Mouse (Mus musculus) ES-Bruce4 (cell line): ENCODE results near the gene Raf1.

Experiments used
- CTCF ChIP-seq: IDR thresholded peaks from one replicate; pipeline ENCODE4 v1.8.1; 2011; ENCODE audit warnings: low read depth, low read length
- EP300 ChIP-seq: IDR thresholded peaks from 2 replicates; pipeline ENCODE4 v1.6.1; 2011; ENCODE audit warnings: low read depth, low read length; ENCODE audit not compliant: insufficient read depth
- POLR2A ChIP-seq: IDR thresholded peaks from one replicate; pipeline ENCODE4 v1.8.1; 2011; ENCODE audit warnings: low read length; ENCODE audit not compliant: insufficient read depth

DNA sequence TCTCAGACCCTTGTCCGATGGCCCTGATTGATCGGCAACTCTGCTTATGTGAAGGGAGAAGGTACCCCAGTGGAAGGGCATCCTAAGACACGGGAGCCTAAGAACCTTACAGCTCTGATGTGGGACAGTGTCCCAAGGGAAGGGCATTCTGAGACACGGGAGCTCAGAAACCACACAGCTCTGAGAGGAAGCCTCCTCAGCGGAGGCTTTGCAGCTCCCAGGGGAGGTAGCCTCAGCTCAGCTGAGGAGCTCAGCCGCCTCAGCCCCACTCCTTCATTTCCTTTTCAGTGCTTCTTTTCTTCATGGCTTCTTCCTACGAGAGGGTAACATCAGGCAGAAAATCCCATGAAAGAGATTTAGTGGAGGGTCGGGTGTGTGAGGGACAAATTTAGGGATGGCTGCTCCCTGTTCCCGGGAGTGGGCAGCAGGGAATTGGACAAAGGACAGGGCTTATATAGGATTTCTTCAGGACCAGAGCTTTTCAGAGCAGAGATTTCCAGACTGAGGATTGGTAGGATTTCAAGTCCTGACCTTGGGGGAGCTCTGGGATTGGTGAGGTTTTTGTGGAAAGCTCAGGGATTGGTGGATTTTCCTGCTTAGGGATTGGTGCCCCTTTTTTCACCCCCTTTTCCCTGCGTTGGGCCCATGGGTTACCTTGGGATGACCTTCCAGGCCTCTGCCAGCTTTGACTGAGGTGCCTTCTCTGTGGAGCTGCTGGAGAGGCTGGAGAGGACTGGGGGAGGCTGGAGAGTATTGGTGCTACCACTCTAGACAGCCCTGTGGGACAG lies 93.9 kb downstream of the Raf1 start:
- TF ChIP-seq POLR2A, result no peak
- TF ChIP-seq CTCF, result no peak
- TF ChIP-seq EP300, result no peak
